Mouse (Mus musculus) midbrain, embryonic 16.5 days (tissue): ENCODE results near the gene Vav3. TPM values are rescaled to one million over a fixed set of nuclear protein-coding genes. Genes with fewer than 3 reads are reported as not detected.
"Not testable (repeated sequence)": the region's sequence is repeated elsewhere in the genome, so short reads cannot be mapped to it uniquely, and the experiment has no call there.

ENCODE experiments used
- ATAC-seq: fragments of 200-750 bp; cut with Nextera tagmentation; 2 replicates; pipeline ENCODE4 v1.8.0; 2017; ENCODE audit warnings: moderate TSS enrichment
- H3K27ac ChIP-seq: fragments of 300-500 bp; sonication (generic); 2 replicates; pipeline ENCODE4 v1.5.1; 2014; ENCODE audit warnings: mild to moderate bottlenecking, low read length, mixed read lengths
- H3K27me3 ChIP-seq: fragments of 300-500 bp; sonication (generic); 2 replicates; pipeline ENCODE4 v1.6.1; 2014; ENCODE audit warnings: low read depth, low read length, mixed read lengths; ENCODE audit not compliant: control insufficient read depth, insufficient read depth
- H3K36me3 ChIP-seq: fragments of 300-500 bp; sonication (generic); 2 replicates; pipeline ENCODE4 v1.6.1; 2014; ENCODE audit warnings: mild to moderate bottlenecking, low read length, moderate library complexity, mixed read lengths; ENCODE audit not compliant: control insufficient read depth, insufficient read depth
- H3K4me1 ChIP-seq: fragments of 300-500 bp; sonication (generic); 2 replicates; pipeline ENCODE4 v1.6.1; 2014; ENCODE audit warnings: mild to moderate bottlenecking, low read length, mixed read lengths; ENCODE audit not compliant: control insufficient read depth, insufficient read depth
- H3K4me2 ChIP-seq: fragments of 300-500 bp; sonication (generic); 2 replicates; pipeline ENCODE4 v1.6.1; 2014; ENCODE audit warnings: mild to moderate bottlenecking, low read length, mixed read lengths
- H3K4me3 ChIP-seq: fragments of 300-500 bp; sonication (generic); 2 replicates; pipeline ENCODE4 v1.5.1; 2014; ENCODE audit warnings: low read depth, mild to moderate bottlenecking, low read length, moderate library complexity, mixed read lengths
- H3K9ac ChIP-seq: fragments of 300-500 bp; sonication (generic); 2 replicates; pipeline ENCODE4 v1.6.1; 2014; ENCODE audit warnings: low read depth, low read length, mixed read lengths
- H3K9me3 ChIP-seq: fragments of 300-500 bp; sonication (generic); replicated peaks from 2 replicates; pipeline ENCODE4 v1.6.1; 2014; ENCODE audit warnings: mild to moderate bottlenecking, low read length, mixed read lengths; ENCODE audit not compliant: control insufficient read depth, poor library complexity, severe bottlenecking
- WGBS: fragments of 180-500 bp; shearing (Covaris S2); extraction: QIAGEN DNeasy Blood & Tissue Kit; methylation state at CpG from one replicate; pipeline ENCODE4 v1.1.7; 2014; 5-methylcytosine and 5-hydroxymethylcytosine counted together
- polyA plus RNA-seq: library from polyadenylated mRNA; unstranded; fragments of >200 nt; fragmentation: Nextera tagmentation; extraction: Ambion mirVana; gene quantifications from 2 replicates; pipeline ENCODE4 v1.2.1, GENCODE M21; 2015

Vav3 gene
- polyA plus RNA-seq, 1 experiment from 2014 or later: 18.9 TPM

DNA sequence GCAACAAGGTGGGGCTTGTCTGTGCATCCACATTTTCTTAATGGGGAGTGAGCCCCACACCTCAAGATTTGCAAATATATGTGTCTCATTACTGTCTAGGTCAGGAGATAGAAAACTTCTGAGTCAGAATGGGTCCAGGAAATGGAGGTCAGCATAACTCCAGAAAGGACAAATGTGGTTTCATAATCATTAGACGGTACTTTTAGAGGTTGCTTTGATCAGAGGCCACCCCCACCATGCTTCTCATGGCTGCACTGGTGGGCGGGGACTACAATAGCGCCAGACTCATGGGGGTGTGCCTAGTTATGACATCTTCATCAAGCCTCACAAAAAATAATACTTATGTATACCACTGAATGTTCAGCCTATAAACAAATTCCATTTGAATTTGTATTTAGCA lies 103.6 kb downstream of the Vav3 start:
- WGBS: 85% methylated on average over 3 of the region's 3 CpGs
- Histone ChIP-seq H3K9ac (no peak overlapping the region), H3K4me2 (no peak overlapping the region), H3K4me1 (no peaks in the 10 kb centered on the region), H3K9me3 (no peaks in the 10 kb centered on the region), H3K27me3 (no peaks in the 10 kb centered on the region), H3K36me3 (no peaks in the 10 kb centered on the region), H3K27ac (no peak overlapping the region), H3K4me3 (no peak overlapping the region)
- ATAC-seq: no peak

DNA sequence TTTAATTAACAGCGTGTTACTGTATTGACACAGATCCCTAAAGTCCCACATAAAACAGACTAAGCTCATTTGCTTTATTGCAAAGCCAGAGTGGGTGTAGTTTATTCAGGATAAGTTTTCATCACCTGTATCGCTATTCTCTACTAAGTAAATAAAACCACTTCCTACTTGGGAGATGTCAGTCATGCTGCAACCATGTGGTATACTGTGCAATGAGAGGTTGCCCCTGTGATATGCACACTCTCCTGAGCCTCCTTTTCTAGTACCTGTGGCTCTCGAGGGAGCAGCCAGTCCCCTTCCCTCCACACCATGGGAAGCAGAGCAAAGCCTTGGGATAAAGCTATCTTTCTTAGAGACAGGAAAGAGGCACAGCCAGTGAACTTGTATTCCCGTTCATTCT lies 106.5 kb downstream of the Vav3 start:
- H3K4me1 ChIP-seq: no peaks in the 10 kb centered on the region; the same call in 1 of the 2 replicates
- H3K27ac ChIP-seq: no peak overlapping the region
- ATAC-seq: no peak
- H3K36me3 ChIP-seq: no peaks in the 10 kb centered on the region
- H3K4me3 ChIP-seq: no peak overlapping the region
- no peaks in the 10 kb centered on the region for H3K27me3 ChIP-seq
- H3K9ac ChIP-seq: no peak overlapping the region
- WGBS: 73% methylated on average over 4 of the region's 4 CpGs
- no peak overlapping the region for H3K4me2 ChIP-seq
- no peaks in the 10 kb centered on the region for H3K9me3 ChIP-seq

- H3K4me1 ChIP-seq, H3K27me3 ChIP-seq, H3K4me2 ChIP-seq, H3K9me3 ChIP-seq, H3K4me3 ChIP-seq, H3K27ac ChIP-seq, H3K36me3 ChIP-seq, H3K9ac ChIP-seq, ATAC-seq: not testable (repeated sequence)
- WGBS: 84% methylated on average over 5 of the region's 5 CpGs
Observed at GRCm38 (mm10) chr3:109448249-109448648, 107.8 kb downstream of the Vav3 start.

DNA sequence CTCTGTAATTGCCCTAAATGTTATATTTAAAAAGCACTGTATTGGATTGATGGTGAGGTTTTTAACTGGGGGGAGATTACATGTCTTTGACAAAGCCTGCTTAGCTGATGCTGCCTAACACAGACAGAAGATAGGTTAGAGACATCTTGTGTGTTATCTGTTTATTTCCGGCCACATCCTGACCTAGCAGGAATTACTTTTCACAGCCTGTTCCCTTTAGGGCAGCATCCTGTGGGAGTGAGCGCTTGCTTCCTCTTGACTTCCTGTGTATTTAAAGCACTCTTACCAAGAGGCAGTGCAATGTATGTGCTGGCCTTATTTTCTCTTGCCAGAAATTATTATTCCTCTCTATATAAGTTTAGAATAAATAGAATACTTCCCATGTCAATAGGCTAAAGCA lies 111.5 kb downstream of the Vav3 start:
- Histone ChIP-seq H3K27me3 (no peaks in the 10 kb centered on the region), H3K4me3 (no peak overlapping the region), H3K9me3 (no peaks in the 10 kb centered on the region), H3K9ac (no peak overlapping the region), H3K36me3 (no peaks in the 10 kb centered on the region), H3K4me1 (no peaks in the 10 kb centered on the region; the same call in 1 of the 2 replicates), H3K27ac (no peak overlapping the region), H3K4me2 (no peak overlapping the region)
- WGBS: 78% methylated on average over 2 of the region's 2 CpGs
- ATAC-seq: no peak

DNA sequence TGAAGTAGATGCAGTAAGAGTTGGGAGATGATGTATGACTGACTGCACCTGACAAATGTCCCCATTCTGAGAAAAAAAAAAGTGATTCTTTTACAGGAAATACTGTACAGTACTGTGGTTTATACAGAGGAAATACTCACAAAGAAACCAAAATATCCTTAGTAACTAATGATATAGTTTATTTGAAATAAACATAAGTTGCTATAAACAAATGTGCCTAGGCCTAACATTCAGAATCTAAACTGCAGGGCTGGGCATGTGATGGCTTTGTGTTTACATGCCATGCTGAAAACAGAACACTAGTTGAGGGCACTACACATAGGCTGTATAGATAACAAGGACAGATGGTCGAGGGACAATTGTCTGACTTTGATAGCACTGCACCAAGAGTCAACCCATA lies 114.2 kb downstream of the Vav3 start:
- H3K4me2 ChIP-seq: no peak overlapping the region
- no peak overlapping the region for H3K27ac ChIP-seq
- no peak overlapping the region for H3K4me3 ChIP-seq
- no peaks in the 10 kb centered on the region for H3K9me3 ChIP-seq
- H3K36me3 ChIP-seq: no peaks in the 10 kb centered on the region
- no peak for ATAC-seq
- H3K4me1 ChIP-seq: no peaks in the 10 kb centered on the region; the same call in 1 of the 2 replicates
- no peak overlapping the region for H3K9ac ChIP-seq
- WGBS: 88% methylated on average over 1 of the region's 1 CpGs
- no peaks in the 10 kb centered on the region for H3K27me3 ChIP-seq

DNA sequence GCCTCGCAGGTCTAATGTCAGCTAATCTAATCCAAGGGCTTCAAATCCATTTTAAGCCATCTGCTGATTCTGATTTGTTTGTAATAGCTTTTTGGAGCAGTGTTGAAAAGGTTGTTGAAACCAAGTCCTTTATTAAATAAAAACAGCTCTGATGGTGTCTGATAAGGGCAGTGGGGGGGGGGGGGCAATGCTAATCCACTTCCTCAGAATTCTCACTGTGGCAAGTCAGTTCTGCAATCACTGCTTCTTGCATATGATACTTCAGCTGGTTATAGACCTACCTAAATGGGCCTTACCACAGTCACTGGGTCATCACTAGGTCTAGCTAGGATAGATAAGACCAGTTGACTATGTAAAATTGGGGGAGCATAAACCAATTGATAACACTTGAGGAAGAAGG lies 115.9 kb downstream of the Vav3 start:
- Histone ChIP-seq H3K9ac (no peak overlapping the region), H3K4me3 (no peak overlapping the region), H3K36me3 (no peaks in the 10 kb centered on the region), H3K4me1 (no peaks in the 10 kb centered on the region), H3K27ac (no peak overlapping the region), H3K4me2 (no peak overlapping the region), H3K27me3 (no peaks in the 10 kb centered on the region), H3K9me3 (no peaks in the 10 kb centered on the region)
- ATAC-seq: no peak
- WGBS: 79% methylated on average over 1 of the region's 1 CpGs

DNA sequence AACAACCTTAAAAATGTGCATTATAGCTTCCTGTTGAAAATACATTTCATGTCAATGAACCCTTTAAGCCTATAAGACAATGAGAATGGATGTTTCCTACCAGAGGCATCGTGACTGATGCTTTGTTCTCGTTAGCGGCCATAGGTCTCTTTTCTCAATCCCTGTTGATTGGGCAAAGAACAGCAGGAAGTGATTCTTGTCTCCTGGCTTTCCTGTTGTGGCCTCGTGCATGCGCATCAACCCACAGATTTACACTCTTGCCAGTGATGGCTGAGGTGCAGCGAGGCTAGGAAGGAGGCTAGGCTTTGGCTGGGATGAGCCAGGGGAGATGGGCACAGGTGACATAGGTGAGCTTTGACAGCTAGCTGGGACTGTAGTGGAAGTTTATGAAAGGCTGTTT lies 123.2 kb downstream of the Vav3 start:
- Histone ChIP-seq H3K4me2 (no peak overlapping the region), H3K27me3 (no peaks in the 10 kb centered on the region), H3K4me1 (no peaks in the 10 kb centered on the region), H3K9ac (no peak overlapping the region), H3K9me3 (no peaks in the 10 kb centered on the region), H3K36me3 (no peaks in the 10 kb centered on the region), H3K4me3 (no peak overlapping the region), H3K27ac (no peak overlapping the region)
- ATAC-seq: no peak
- 86% methylated on average over 6 of the region's 6 CpGs for WGBS

- 88% methylated on average over 8 of the region's 8 CpGs for WGBS
- H3K27ac ChIP-seq: no peak overlapping the region
Observed at GRCm38 (mm10) chr3:109464600-109464999, 124.1 kb downstream of the Vav3 start.

GRCm38 (mm10) chr3:109466541-109466940 lies 126.1 kb downstream of the Vav3 start:
- Histone ChIP-seq H3K9ac (no peak overlapping the region), H3K9me3 (no peaks in the 10 kb centered on the region), H3K27ac (no peak overlapping the region), H3K27me3 (no peaks in the 10 kb centered on the region), H3K4me1 (no peaks in the 10 kb centered on the region), H3K4me3 (no peak overlapping the region), H3K36me3 (no peaks in the 10 kb centered on the region), H3K4me2 (no peak overlapping the region)
- no peak for ATAC-seq

More at GRCm38 (mm10) chr3:109464600-109464999, 124.1 kb downstream of the Vav3 start:
- Histone ChIP-seq H3K4me3 (no peak overlapping the region), H3K27me3 (no peaks in the 10 kb centered on the region), H3K4me1 (no peaks in the 10 kb centered on the region), H3K9ac (no peak overlapping the region), H3K4me2 (no peak overlapping the region), H3K36me3 (no peaks in the 10 kb centered on the region), H3K9me3 (no peaks in the 10 kb centered on the region)
- no peak for ATAC-seq

DNA sequence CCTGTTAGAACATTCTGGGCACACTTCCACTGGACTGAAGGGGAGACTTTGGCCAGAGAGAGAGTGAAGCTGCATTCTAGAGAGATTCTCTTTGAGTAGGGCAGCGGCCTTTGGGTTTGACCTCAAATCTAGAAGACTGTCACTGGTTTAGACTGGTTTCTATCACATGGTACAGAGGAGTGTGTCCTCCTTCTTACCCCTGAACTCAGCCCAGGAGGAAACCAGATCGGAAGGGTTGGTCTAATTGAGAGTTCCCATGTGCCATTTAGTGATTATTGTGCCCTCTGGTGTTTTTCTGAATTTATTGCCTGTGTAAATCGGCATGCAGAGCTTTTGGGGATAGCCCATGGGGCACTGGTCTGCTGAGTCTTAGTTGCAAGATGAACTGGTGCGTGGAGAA lies 126.8 kb downstream of the Vav3 start:
- Histone ChIP-seq H3K4me1 (no peaks in the 10 kb centered on the region), H3K27ac (no peak overlapping the region), H3K4me3 (no peak overlapping the region), H3K36me3 (no peaks in the 10 kb centered on the region), H3K4me2 (no peak overlapping the region), H3K9me3 (no peaks in the 10 kb centered on the region), H3K27me3 (no peaks in the 10 kb centered on the region), H3K9ac (no peak overlapping the region)
- ATAC-seq: no peak
- WGBS: 76% methylated on average over 4 of the region's 4 CpGs
